Mouse (Mus musculus) limb, embryonic 14.5 days (tissue): ENCODE data around the gene Dyrk1a. TPM values are rescaled to one million over a fixed set of nuclear protein-coding genes. Genes with fewer than 3 reads are reported as not detected.

Source experiments
- ATAC-seq: fragments of 200-750 bp; cut with Nextera tagmentation; 2 replicates; pipeline ENCODE4 v1.8.0; 2017; ENCODE audit warnings: low read depth, moderate number of reproducible peaks, moderate TSS enrichment; ENCODE audit not compliant: low FRiP score
- DNase-seq: peaks from one replicate; pipeline ENCODE4 v3.0.0-alpha.2; 2015; ENCODE audit warnings: low spot score
- H3K27ac ChIP-seq: fragments of 300-500 bp; sonication (generic); replicated peaks from 2 replicates; pipeline ENCODE4 v1.5.1; 2014; ENCODE audit warnings: low read depth, mild to moderate bottlenecking, low read length, moderate library complexity, mixed read lengths
- H3K27me3 ChIP-seq: fragments of 300-500 bp; sonication (generic); 2 replicates; pipeline ENCODE4 v1.6.1; 2014; ENCODE audit warnings: low read length, mixed read lengths; ENCODE audit not compliant: control insufficient read depth, insufficient read depth
- H3K36me3 ChIP-seq: fragments of 300-500 bp; sonication (generic); 2 replicates; pipeline ENCODE4 v1.6.1; 2014; ENCODE audit warnings: mild to moderate bottlenecking, low read length, moderate library complexity, mixed read lengths; ENCODE audit not compliant: control insufficient read depth, insufficient read depth
- H3K4me1 ChIP-seq: fragments of 300-500 bp; sonication (generic); 2 replicates; pipeline ENCODE4 v1.6.1; 2014; ENCODE audit warnings: antibody characterized with exemption, low read length, mixed read lengths; ENCODE audit not compliant: control insufficient read depth, insufficient read depth
- H3K4me2 ChIP-seq: fragments of 300-500 bp; sonication (generic); replicated peaks from 2 replicates; pipeline ENCODE4 v1.6.1; 2014; ENCODE audit warnings: low read depth, mild to moderate bottlenecking, low read length, moderate library complexity; ENCODE audit not compliant: severe bottlenecking
- H3K4me3 ChIP-seq: fragments of 300-500 bp; sonication (generic); replicated peaks from 2 replicates; pipeline ENCODE4 v1.5.1; 2014; ENCODE audit warnings: low read length
- H3K9ac ChIP-seq: fragments of 300-500 bp; sonication (generic); 2 replicates; pipeline ENCODE4 v1.6.1; 2014; ENCODE audit warnings: mild to moderate bottlenecking, low read depth, low read length, moderate library complexity; ENCODE audit not compliant: severe bottlenecking
- H3K9me3 ChIP-seq: fragments of 300-500 bp; sonication (generic); 2 replicates; pipeline ENCODE4 v1.6.1; 2016; ENCODE audit warnings: low read length; ENCODE audit not compliant: control insufficient read depth
- POLR2A ChIP-seq: fragments of 200-500 bp; IDR thresholded peaks from 2 replicates; pipeline ENCODE4 v1.8.0; 2012; ENCODE audit warnings: inconsistent platforms, mild to moderate bottlenecking, moderate library complexity, borderline replicate concordance; ENCODE audit not compliant: insufficient read depth, insufficient read length; ENCODE audit errors: extremely low read depth
- WGBS: fragments of 180-500 bp; shearing (Covaris S2); extraction: QIAGEN DNeasy Blood & Tissue Kit; methylation state at CpG from one replicate; pipeline ENCODE4 v1.1.7; 2014; 5-methylcytosine and 5-hydroxymethylcytosine counted together
- polyA plus RNA-seq, 2 experiments: library from polyadenylated mRNA; depleted of rRNA in 1 of 2; stranded (reverse) in 1 of 2; unstranded in 1 of 2; fragments of >200 nt; fragmentation: Nextera tagmentation in 1 of 2; extraction: Ambion mirVana in 1 of 2; gene quantifications; 2 replicates each; pipeline versions ENCODE4 v1.2.1 to v1.2.3; 2012 to 2014

The Dyrk1a gene
- polyA plus RNA-seq, 2 experiments = 12.3 to 35.0 TPM

DNA sequence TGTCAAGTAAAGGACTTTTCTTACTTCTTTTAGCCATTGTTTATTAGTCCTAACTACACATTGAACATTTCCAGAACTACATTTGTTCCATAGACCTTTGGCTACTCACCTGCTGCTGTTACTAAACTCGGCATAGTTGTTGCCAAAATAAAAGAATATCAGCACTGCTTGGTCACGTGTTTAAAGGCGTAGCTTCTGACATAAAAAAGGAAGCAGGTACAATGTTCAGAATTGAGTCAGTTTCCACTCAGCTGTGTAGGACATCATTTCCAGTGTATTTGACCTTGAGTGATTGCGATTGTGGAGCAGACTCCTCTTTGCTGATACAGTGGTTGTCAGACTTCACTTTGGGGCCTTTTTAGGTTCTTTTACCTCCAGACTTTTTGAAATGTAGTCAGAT lies 97.7 kb downstream of the Dyrk1a start:
- Histone ChIP-seq H3K9me3 (no peaks in the 10 kb centered on the region), H3K27ac (no peak overlapping the region), H3K4me3 (no peak overlapping the region), H3K4me1 (no peaks in the 10 kb centered on the region), H3K27me3 (no peaks in the 10 kb centered on the region), H3K36me3 (peaks cover 56% of the 10 kb centered on the region), H3K4me2 (no peak overlapping the region), H3K9ac (no peak overlapping the region)
- 85% methylated on average over 4 of the region's 4 CpGs for WGBS
- ATAC-seq (no peak), DNase-seq (no peak)
- no peak for TF ChIP-seq POLR2A

DNA sequence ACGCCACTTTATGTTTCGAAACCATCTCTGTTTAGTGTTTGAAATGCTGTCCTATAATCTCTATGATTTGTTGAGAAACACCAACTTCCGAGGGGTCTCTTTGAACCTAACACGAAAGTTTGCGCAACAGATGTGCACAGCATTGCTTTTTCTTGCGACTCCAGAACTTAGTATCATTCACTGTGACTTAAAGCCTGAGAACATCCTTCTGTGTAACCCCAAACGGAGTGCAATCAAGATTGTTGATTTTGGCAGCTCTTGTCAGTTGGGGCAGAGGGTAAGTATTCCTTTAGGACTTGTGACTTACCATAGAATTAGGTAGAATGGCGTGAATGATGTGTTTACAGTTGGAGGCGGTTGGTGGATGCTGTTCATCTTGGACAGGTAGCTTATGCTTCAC lies 101.5 kb downstream of the Dyrk1a start:
- Histone ChIP-seq H3K36me3 (peaks cover 64% of the 10 kb centered on the region), H3K9me3 (no peaks in the 10 kb centered on the region), H3K4me3 (no peak overlapping the region), H3K4me1 (no peaks in the 10 kb centered on the region), H3K9ac (no peak overlapping the region), H3K4me2 (no peak overlapping the region), H3K27me3 (no peaks in the 10 kb centered on the region), H3K27ac (no peak overlapping the region)
- 88% methylated on average over 9 of the region's 9 CpGs for WGBS
- ATAC-seq (no peak), DNase-seq (no peak)
- TF ChIP-seq POLR2A = no peak

GRCm38 (mm10) chr16:94680924-94681323 lies 111.1 kb downstream of the Dyrk1a start:
- H3K27me3 ChIP-seq = no peaks in the 10 kb centered on the region
- DNase-seq (no peak), ATAC-seq (no peak)
- H3K36me3 ChIP-seq = peaks cover 52% of the 10 kb centered on the region
- no peak for TF ChIP-seq POLR2A
- no peak overlapping the region for H3K4me2 ChIP-seq
- H3K9me3 ChIP-seq = no peaks in the 10 kb centered on the region
- no peak overlapping the region for H3K4me3 ChIP-seq
- no peak overlapping the region for H3K27ac ChIP-seq
- WGBS = 60% methylated on average over 4 of the region's 4 CpGs
- no peaks in the 10 kb centered on the region for H3K4me1 ChIP-seq
- no peak overlapping the region for H3K9ac ChIP-seq

DNA sequence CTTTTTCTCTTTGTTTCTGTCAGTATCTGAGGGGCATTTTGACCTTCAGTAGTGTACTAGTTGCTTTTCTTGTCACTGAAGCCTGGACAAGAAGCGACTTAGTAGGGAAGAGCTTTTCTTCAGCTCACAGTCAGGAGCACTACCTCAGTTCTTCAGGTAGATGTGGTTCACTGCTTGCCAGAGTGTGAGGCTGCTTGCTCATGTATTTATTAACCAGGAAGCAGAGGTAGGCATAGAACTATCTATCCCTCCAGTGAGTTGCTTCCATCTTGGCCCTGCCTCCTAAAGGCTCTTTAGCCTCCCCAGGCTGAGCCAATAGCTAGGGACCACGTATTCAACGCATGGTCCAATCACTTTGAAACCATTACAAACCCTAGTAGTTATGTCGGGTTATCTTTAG lies 112.0 kb downstream of the Dyrk1a start:
- TF ChIP-seq POLR2A = no peak
- 95% methylated on average over 4 of the region's 4 CpGs for WGBS
- H3K36me3 ChIP-seq = peaks cover 61% of the 10 kb centered on the region

DNA sequence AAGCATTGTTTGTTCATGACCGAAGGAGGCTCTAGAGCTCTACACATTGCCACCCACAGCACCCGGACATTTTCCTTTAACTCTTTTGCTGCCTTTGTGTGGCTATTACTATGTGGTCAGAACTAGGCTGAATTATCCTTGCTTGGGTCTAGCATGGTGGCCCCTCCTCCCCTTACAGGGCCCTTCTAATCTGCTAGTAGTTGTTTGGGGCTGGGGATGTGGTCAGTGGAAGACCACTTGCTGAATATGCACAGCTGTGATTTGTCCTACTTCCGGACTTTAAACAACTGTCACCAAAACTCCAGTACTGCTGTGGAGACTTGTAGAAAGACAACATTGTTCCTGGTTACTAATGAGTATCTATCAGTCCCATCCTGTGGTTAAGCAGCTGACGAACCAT lies 114.2 kb downstream of the Dyrk1a start:
- Histone ChIP-seq H3K4me2 (no peak overlapping the region), H3K36me3 (peaks cover 64% of the 10 kb centered on the region), H3K4me3 (no peak overlapping the region), H3K4me1 (no peaks in the 10 kb centered on the region), H3K9ac (no peak overlapping the region), H3K9me3 (no peaks in the 10 kb centered on the region), H3K27me3 (no peaks in the 10 kb centered on the region), H3K27ac (no peak overlapping the region)
- WGBS = 82% methylated on average over 4 of the region's 4 CpGs
- no peak for TF ChIP-seq POLR2A
- no peak for DNase-seq
- ATAC-seq = no peak

More for the DNA sequence above, 112.0 kb downstream of the Dyrk1a start:
- Histone ChIP-seq H3K9ac (no peak overlapping the region), H3K27me3 (no peaks in the 10 kb centered on the region), H3K4me1 (no peaks in the 10 kb centered on the region), H3K27ac (no peak overlapping the region), H3K9me3 (no peaks in the 10 kb centered on the region), H3K4me2 (no peak overlapping the region), H3K4me3 (no peak overlapping the region)
- no peak for DNase-seq
- no peak for ATAC-seq
